Mouse (Mus musculus): ENCODE measurements at regions not wholly inside any gene's neighbourhood (a gene's known extent, or its start where the extent isn't known, plus 50 kb on each side); places are given as distances from the start of the nearest gene placed in this dataset.
"Not testable (repeated sequence)": the region's sequence is repeated elsewhere in the genome, so short reads cannot be mapped to it uniquely, and the experiment has no call there.

DNA sequence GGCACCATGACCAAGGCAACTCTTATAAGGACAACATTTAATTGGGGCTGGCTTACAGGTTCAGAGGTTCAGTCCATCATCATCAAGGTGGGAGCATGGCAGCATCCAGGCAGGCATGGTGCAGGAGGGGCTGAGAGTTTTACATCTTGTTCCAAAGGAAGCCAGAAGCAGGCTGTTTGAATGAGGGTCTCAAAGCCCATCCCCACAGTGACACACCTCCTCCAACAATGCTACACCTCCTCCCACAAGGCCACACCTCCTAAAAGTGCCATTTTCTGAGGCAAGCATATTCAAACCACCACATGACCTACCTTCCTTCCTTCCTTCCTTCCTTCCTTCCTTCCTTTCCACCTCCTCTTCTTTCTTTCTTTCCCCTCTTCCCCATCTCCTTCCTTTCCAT is 84.5 kb upstream of the Cpsf6 start:
- not testable (repeated sequence) for TF ChIP-seq CTCF (IDR thresholded peaks at IDR 0.05; ENCODE audit: control insufficient read depth, insufficient read depth, insufficient replicate concordance, low read depth, low read length); POLR2A (IDR thresholded peaks at IDR 0.05; ENCODE audit: control insufficient read depth, low read depth, low read length)

Measured in testis, adult 2 months (tissue).